Mouse (Mus musculus) liver, adult 2 months (tissue): Measurements from ENCODE around the gene Gm32717.

Experiments used
- CTCF ChIP-seq: fragments of 200-500 bp; IDR thresholded peaks from 2 replicates; pipeline ENCODE4 v1.5.1; 2011; ENCODE audit warnings: low read depth, low read length, control low read depth
- POLR2A ChIP-seq: fragments of 200-500 bp; IDR thresholded peaks from 2 replicates; pipeline ENCODE4 v1.6.1; 2011; ENCODE audit warnings: low read length, control low read depth; ENCODE audit not compliant: insufficient read depth; ENCODE audit errors: extremely low read depth

GRCm38 (mm10) chr10:118204642-118205041 lies 35.9 kb downstream of the Gm32717 start, which contains the start of gene Il22:
- no peak for TF ChIP-seq POLR2A
- no peak for TF ChIP-seq CTCF
